In the genomic region with DNA sequence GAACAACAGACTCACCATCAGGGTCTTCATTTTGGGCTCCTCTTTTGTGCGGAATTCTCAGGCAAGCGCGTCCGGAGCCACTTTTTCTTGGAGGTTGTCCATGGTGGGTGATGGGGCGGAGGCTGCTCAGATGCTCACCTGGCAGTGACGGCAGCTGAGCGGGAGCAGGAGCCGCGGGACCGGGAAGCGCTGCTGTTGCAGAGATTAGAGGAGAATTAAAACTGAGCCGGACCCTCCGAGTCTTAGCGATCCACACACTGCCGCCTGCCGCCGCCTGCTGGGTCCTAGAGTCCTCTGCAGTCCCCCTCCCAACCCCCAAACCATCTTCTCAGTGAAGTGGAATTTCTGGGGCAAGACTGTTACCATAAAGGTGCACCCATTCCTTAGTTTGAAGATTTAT, we compare ENCODE assay signal across 8 mouse cellular contexts. TPM values are rescaled to one million over a fixed set of nuclear protein-coding genes. Genes with fewer than 3 reads are reported as not detected.
DNase-seq lines count a peak whose midpoint lies in the region; ATAC-seq and TF ChIP-seq lines count a peak whose summit lies in the region.
"Had no signal": no experiment of that assay in that cellular context is flagged by ENCODE, and none has a peak within 500 bp of the region (broad histone marks: within the 10 kb centered on the region; RNA-seq: fewer than 3 reads in every experiment).

A gene (minus strand): TSS at position 259 of the 400 bp plus-strand sequence.

- peaks cover 15% of the 10 kb centered on the region; the same call in 1 of the 2 replicates for H3K27me3 ChIP-seq in thymus, adult 2 months (ENCODE audit: control insufficient read depth, insufficient read depth, low read length)
- peaks cover 28% of the 10 kb centered on the region for H3K27me3 ChIP-seq in embryonic facial prominence, embryonic 14.5 days (replicated peaks; ENCODE audit: control insufficient read depth, insufficient read depth, low read length)
- H3K27me3 ChIP-seq in intestine, embryonic 16.5 days (replicated peaks; ENCODE audit: control insufficient read depth, insufficient read depth, low read length), result peaks cover 25% of the 10 kb centered on the region
- peaks cover 44% of the 10 kb centered on the region for H3K27me3 ChIP-seq in liver, embryonic 11.5 days (replicated peaks; ENCODE audit: control insufficient read depth, insufficient read depth, low read length)

- no peak within 1 kb of the TSS for H3K27ac ChIP-seq in thymus, adult 2 months (ENCODE audit: control insufficient read depth, insufficient read depth, low read length)
- no peak within 1 kb of the TSS for H3K27ac ChIP-seq in embryonic facial prominence, embryonic 14.5 days (replicated peaks; ENCODE audit: low read depth, low read length)
- H3K27ac ChIP-seq in intestine, embryonic 16.5 days (ENCODE audit: low read length), result no peak within 1 kb of the TSS
- no peak within 1 kb of the TSS for H3K27ac ChIP-seq in liver, embryonic 11.5 days (ENCODE audit: low read depth, low read length)

- H3K9ac ChIP-seq in embryonic facial prominence, embryonic 14.5 days (ENCODE audit: low read depth, low read length), result peak within 1 kb of the TSS; percentile 49
- H3K9ac ChIP-seq in intestine, embryonic 16.5 days (ENCODE audit: low read depth, low read length), result peak within 1 kb of the TSS; percentile 28; the same call in 1 of the 2 replicates
- no peak within 1 kb of the TSS for H3K9ac ChIP-seq in liver, embryonic 11.5 days (ENCODE audit: low read depth, low read length)

- peaks cover 12% of the 10 kb centered on the region for H3K4me1 ChIP-seq in thymus, adult 2 months (replicated peaks; ENCODE audit: control insufficient read depth, insufficient read depth, low read length)
- H3K4me1 ChIP-seq in embryonic facial prominence, embryonic 14.5 days (ENCODE audit: control insufficient read depth, insufficient read depth, low read length), result peaks cover 8% of the 10 kb centered on the region; the same call in 1 of the 2 replicates
- peaks cover 8% of the 10 kb centered on the region; the same call in 1 of the 2 replicates for H3K4me1 ChIP-seq in intestine, embryonic 16.5 days (ENCODE audit: control insufficient read depth, insufficient read depth, low read length)
- peaks cover 17% of the 10 kb centered on the region for H3K4me1 ChIP-seq in liver, embryonic 11.5 days (replicated peaks; ENCODE audit: control insufficient read depth, insufficient read depth, low read length)

- ATAC-seq in embryonic facial prominence, embryonic 14.5 days (ENCODE audit: low read depth), result 0 out of 2 replicates have a peak, but pooled peaks have one; percentile 50
- peak; percentile 38; the same call in 1 of the 2 replicates for ATAC-seq in intestine, embryonic 16.5 days
- no peak for ATAC-seq in liver, embryonic 11.5 days (replicated peaks; ENCODE audit: low FRiP score)

- TF ChIP-seq POLR2A in thymus, adult 2 months (IDR thresholded peaks at IDR 0.05; ENCODE audit: control insufficient read depth, extremely low read depth, insufficient read depth, low read length, poor library complexity), result no peak

- peak within 1 kb of the TSS; percentile 77 for H3K4me2 ChIP-seq in embryonic facial prominence, embryonic 14.5 days (ENCODE audit: low read depth, low read length)
- peak within 1 kb of the TSS; percentile 72 for H3K4me2 ChIP-seq in intestine, embryonic 16.5 days (ENCODE audit: low read depth, low read length)
- peak within 1 kb of the TSS; percentile 74 for H3K4me2 ChIP-seq in liver, embryonic 11.5 days

- WGBS in thymus, adult 2 months, result 4% methylated on average over 17 of the region's 17 CpGs
- WGBS in embryonic facial prominence, embryonic 14.5 days, result under 1% methylated on average over 14 of the region's 17 CpGs
- under 1% methylated on average over 17 of the region's 17 CpGs for WGBS in intestine, embryonic 16.5 days
- under 1% methylated on average over 17 of the region's 17 CpGs for WGBS in liver, embryonic 11.5 days

- H3K4me3 ChIP-seq in thymus, adult 2 months (ENCODE audit: control insufficient read depth, insufficient read depth, low read length), result peak within 1 kb of the TSS; percentile 18
- peak within 1 kb of the TSS; percentile 46 for H3K4me3 ChIP-seq in embryonic facial prominence, embryonic 14.5 days (ENCODE audit: low read depth, low read length)
- H3K4me3 ChIP-seq in intestine, embryonic 16.5 days (ENCODE audit: low read length), result peak within 1 kb of the TSS; percentile 45
- peak within 1 kb of the TSS; percentile 38 for H3K4me3 ChIP-seq in liver, embryonic 11.5 days (ENCODE audit: low read depth, low read length)
- H3K4me3 ChIP-seq: erythroblast, embryonic 14.5 days had no signal

- DNase-seq in thymus, adult 2 months, result no peak
- no peak for DNase-seq in thymus, adult 18-20 months
- DNase-seq in embryonic facial prominence, embryonic 14.5 days (ENCODE audit: low spot score), result peak; percentile 69
- DNase-seq in liver, embryonic 11.5 days (ENCODE audit: low spot score), result peak; percentile 38
- DNase-seq in right cerebral cortex, postnatal 10 days (ENCODE audit: low spot score in 2 of 2), result peak; percentile 78 to 79
- DNase-seq in spleen, postnatal 4 days (ENCODE audit: low spot score in 2 of 2), result no peak

- no peaks in the 10 kb centered on the region for H3K36me3 ChIP-seq in thymus, adult 2 months (ENCODE audit: control insufficient read depth, insufficient read depth, low read length)
- H3K36me3 ChIP-seq in embryonic facial prominence, embryonic 14.5 days (ENCODE audit: control insufficient read depth, insufficient read depth, low read length), result no peaks in the 10 kb centered on the region
- H3K36me3 ChIP-seq in intestine, embryonic 16.5 days (ENCODE audit: control insufficient read depth, insufficient read depth, low read length), result no peaks in the 10 kb centered on the region
- H3K36me3 ChIP-seq in liver, embryonic 11.5 days (ENCODE audit: control insufficient read depth, insufficient read depth, low read length), result no peaks in the 10 kb centered on the region

- no peaks in the 10 kb centered on the region for H3K9me3 ChIP-seq in embryonic facial prominence, embryonic 14.5 days (ENCODE audit: control insufficient read depth, low read length)
- H3K9me3 ChIP-seq in intestine, embryonic 16.5 days (ENCODE audit: control insufficient read depth, low read length), result no peaks in the 10 kb centered on the region
- no peaks in the 10 kb centered on the region for H3K9me3 ChIP-seq in liver, embryonic 11.5 days (ENCODE audit: control insufficient read depth, low read length)

- TF ChIP-seq CTCF in thymus, adult 2 months (IDR thresholded peaks at IDR 0.05; ENCODE audit: borderline replicate concordance, control insufficient read depth, extremely low read depth, insufficient read depth, low read length, poor library complexity), result no peak

RNA-seq across cellular contexts. Expression of the gene that starts here (rescaled TPM):
- polyA plus RNA-seq in thymus, adult 2 months (2012; rRNA removed), result 0.08 and 0.19 TPM in 2 replicates
- 1.1 and 1.2 TPM in 2 replicates for polyA plus RNA-seq in embryonic facial prominence, embryonic 14.5 days (2014; fragmentation: Nextera tagmentation; extraction: Ambion mirVana)
- 0.28 and 0.58 TPM in 2 replicates for polyA plus RNA-seq in intestine, embryonic 16.5 days (2015; fragmentation: Nextera tagmentation; extraction: Ambion mirVana)
- polyA plus RNA-seq in liver, embryonic 11.5 days (2014; fragmentation: Nextera tagmentation; extraction: Ambion mirVana), result 0.43 and 0.66 TPM in 2 replicates
- polyA plus RNA-seq: erythroblast, embryonic 14.5 days had no signal

Comparison
In these comparisons a context has a peak if more than half of its experiments do, and no peak if none do; other contexts are left out.
1. Peak in ATAC-seq, H3K4me3 ChIP-seq, H3K9ac ChIP-seq and H3K4me2 ChIP-seq in intestine, embryonic 16.5 days; RNA of the gene not detected or under 1 TPM.
2. Peak in DNase-seq, H3K4me3 ChIP-seq and H3K4me2 ChIP-seq in liver, embryonic 11.5 days; RNA of the gene not detected or under 1 TPM.
3. DNase-seq: peak in embryonic facial prominence, embryonic 14.5 days (single experiment) and right cerebral cortex, postnatal 10 days (2 of 2); none in thymus, adult 2 months (single experiment), thymus, adult 18-20 months (0 of 2) and spleen, postnatal 4 days (0 of 2).
4. Peak in every context shown above with its lines, with median percentiles within 50 percentile points of each other: H3K4me3 ChIP-seq and H3K4me2 ChIP-seq.